Mouse (Mus musculus) heart, adult 2 months (tissue): ENCODE data around the gene Fancf. TPM values are rescaled to one million over a fixed set of nuclear protein-coding genes. Genes with fewer than 3 reads are reported as not detected.

ENCODE experiments used
- DNase-seq, 2 experiments: peaks; one replicate each; pipeline ENCODE4 v3.0.0; 2021
- H3K27ac ChIP-seq: fragments of 200-600 bp; 2 replicates; pipeline ENCODE4 v1.8.1; 2022
- H3K27me3 ChIP-seq: fragments of 200-500 bp; 2 replicates; pipeline ENCODE4 v1.6.1; 2012; ENCODE audit warnings: mild to moderate bottlenecking, low read length, inconsistent platforms, mixed read lengths; ENCODE audit not compliant: control insufficient read depth, insufficient read depth
- H3K36me3 ChIP-seq: fragments of 200-500 bp; 2 replicates; pipeline ENCODE4 v1.6.1; 2012; ENCODE audit warnings: low read length, inconsistent platforms; ENCODE audit not compliant: control insufficient read depth, insufficient read depth
- H3K4me1 ChIP-seq: fragments of 200-500 bp; 2 replicates; pipeline ENCODE4 v1.6.1; 2011; ENCODE audit warnings: low read length; ENCODE audit not compliant: control insufficient read depth, insufficient read depth
- H3K4me3 ChIP-seq: fragments of 200-600 bp; 2 replicates; pipeline ENCODE4 v1.8.1; 2022
- H3K79me2 ChIP-seq: fragments of 200-500 bp; replicated peaks from 2 replicates; pipeline ENCODE4 v1.6.1; 2012; ENCODE audit warnings: mild to moderate bottlenecking, inconsistent platforms, low read length, moderate library complexity, mixed read lengths; ENCODE audit not compliant: control insufficient read depth, insufficient read depth
- H3K9ac ChIP-seq: fragments of 200-500 bp; 2 replicates; pipeline ENCODE4 v1.6.1; 2012; ENCODE audit warnings: low read depth, mild to moderate bottlenecking, control low read depth, inconsistent platforms, low read length, mixed read lengths
- CTCF ChIP-seq: fragments of 200-600 bp; IDR thresholded peaks from 2 replicates; pipeline ENCODE4 v1.8.1; 2022; ENCODE audit warnings: antibody characterized with exemption, mild to moderate bottlenecking, moderate library complexity
- EP300 ChIP-seq: fragments of 200-500 bp; IDR thresholded peaks from 2 replicates; pipeline ENCODE4 v1.6.1; 2011; ENCODE audit warnings: low read depth, low read length, control low read depth; ENCODE audit not compliant: insufficient read depth
- POLR2A ChIP-seq: fragments of 200-500 bp; IDR thresholded peaks from 2 replicates; pipeline ENCODE4 v1.6.1; 2011; ENCODE audit warnings: mild to moderate bottlenecking, low read depth, low read length, control low read depth; ENCODE audit not compliant: insufficient read depth
- WGBS: fragments of 180-500 bp; shearing (Covaris S2); methylation state at CpG from one replicate; pipeline ENCODE4 v1.1.7; 2018; 5-methylcytosine and 5-hydroxymethylcytosine counted together
- intact Hi-C: fragments of 180-260 bp; cut with DNase I; formaldehyde crosslinking; loops from one replicate; pipeline ENCODE4 v1.15.1; 2025
- long read RNA-seq: library from polyadenylated mRNA; stranded (forward); transcript quantifications from one replicate; pipeline ENCODE4 v2.0.0, GENCODE M21; 2021
- polyA plus RNA-seq: library from polyadenylated mRNA; depleted of rRNA; stranded (reverse); fragments of >200 nt; gene quantifications from 2 replicates; pipeline ENCODE4 v1.2.3, GENCODE M21; 2012; rRNA removed
- total RNA-seq, 2 experiments: library from RNA; stranded (reverse); gene quantifications; 2 replicates each; pipeline ENCODE4 v1.2.3; 2021

Fancf gene
- total RNA-seq (1 to 10 TPM; 1.3 to 2.7 TPM), polyA plus RNA-seq (1.6 and 2.2 TPM in 2 replicates)
- long read RNA-seq, partial matches to known transcripts, result 0 of 3 reads
- long read RNA-seq, other reads (novel, unspliced or antisense), result 0 of 3 reads

DNA sequence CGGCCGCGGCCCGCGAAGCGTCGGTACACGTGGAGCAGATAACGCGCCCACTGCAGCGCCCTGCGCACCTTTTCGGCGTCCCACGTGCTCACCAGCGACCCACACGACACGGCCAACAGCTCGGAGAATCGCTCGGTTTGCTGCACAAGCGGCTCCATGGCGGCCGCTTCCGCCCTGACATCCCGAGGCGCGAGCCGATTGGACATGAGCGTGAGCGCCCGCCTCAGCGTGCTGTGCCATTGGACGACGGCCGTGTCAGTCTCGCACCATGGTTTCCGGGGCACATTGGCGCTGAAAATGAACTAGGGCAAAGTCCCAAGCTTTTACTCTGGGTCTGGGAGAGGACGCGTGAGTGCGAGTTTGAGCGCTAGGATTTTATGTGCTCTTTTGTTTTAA, at the start of gene Fancf:
Gene Fancf, minus strand, starts transcription at position 171 of the 396 bp plus-strand sequence.
- H3K4me3 ChIP-seq, result peak within 1 kb of the TSS; percentile 82
- intact Hi-C loops, result loop anchor here (2.0 to 5.0 kb wide), 3 partner anchors 17 to 110 kb away; no protein-coding TSS in a partner anchor
- peaks cover 4% of the 10 kb centered on the region for H3K4me1 ChIP-seq
- DNase-seq, result peak; percentile 98 to 100
- TF ChIP-seq POLR2A (peak; percentile 61), CTCF (peak; percentile 5; the same call in 1 of the 2 replicates), EP300 (no peak)
- no peaks in the 10 kb centered on the region; the same call in 1 of the 2 replicates for H3K36me3 ChIP-seq
- H3K79me2 ChIP-seq, result no peaks in the 10 kb centered on the region
- peak within 1 kb of the TSS; percentile 95 for H3K27ac ChIP-seq
- H3K9ac ChIP-seq, result peak within 1 kb of the TSS; percentile 90
- no peaks in the 10 kb centered on the region for H3K27me3 ChIP-seq
- WGBS, result under 1% methylated on average over 43 of the region's 43 CpGs

DNA sequence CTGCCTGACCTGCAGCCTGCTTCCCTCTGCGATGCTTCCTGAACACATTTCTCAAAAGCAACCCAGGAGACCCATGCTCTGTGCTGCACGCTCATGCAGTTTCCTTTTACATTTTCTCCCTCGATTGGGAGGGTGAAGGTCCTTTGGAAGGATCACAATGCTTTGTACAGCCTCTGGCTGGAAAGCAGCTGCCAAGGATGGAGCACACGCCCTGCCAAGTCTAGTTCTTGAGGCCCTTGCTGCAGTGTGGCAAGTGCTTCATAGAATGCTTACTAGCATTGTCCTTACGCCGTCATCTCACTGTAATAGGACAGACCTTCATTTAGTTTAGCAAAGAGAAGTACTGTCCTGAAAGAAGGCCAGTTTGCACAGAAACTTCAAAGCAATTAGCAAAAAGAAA, 37.0 kb upstream of the Fancf start:
- Histone ChIP-seq H3K4me1 (no peaks in the 10 kb centered on the region; the same call in 1 of the 2 replicates), H3K27me3 (no peaks in the 10 kb centered on the region), H3K9ac (no peak overlapping the region), H3K4me3 (no peak overlapping the region), H3K79me2 (no peaks in the 10 kb centered on the region), H3K27ac (no peak overlapping the region), H3K36me3 (no peaks in the 10 kb centered on the region)
- no peak for DNase-seq
- 57% methylated on average over 6 of the region's 6 CpGs for WGBS
- no peak for TF ChIP-seq EP300
- no peak for TF ChIP-seq POLR2A
- TF ChIP-seq CTCF, result no peak
- intact Hi-C loops, result no loop called here

DNA sequence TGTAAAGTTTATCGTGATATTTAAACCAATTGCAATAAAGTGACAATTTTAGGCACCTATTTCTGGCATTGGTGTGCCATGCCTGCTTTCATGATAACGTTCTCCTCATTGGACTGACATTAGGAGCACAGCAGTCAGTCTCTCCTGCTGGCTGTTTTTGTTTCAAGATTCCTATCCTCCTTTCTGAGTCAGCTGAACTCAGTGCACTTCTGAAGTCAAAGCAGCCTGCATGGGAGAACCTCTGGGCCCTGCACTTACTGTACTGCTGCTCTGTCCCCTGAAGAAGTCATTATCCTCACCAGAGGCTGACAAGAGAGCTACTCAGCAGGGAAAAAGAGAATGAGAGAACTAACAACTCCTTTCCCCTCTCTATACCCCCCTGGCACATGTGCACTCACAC, 32.9 kb upstream of the Fancf start:
- Histone ChIP-seq H3K79me2 (no peaks in the 10 kb centered on the region; the same call in 1 of the 2 replicates), H3K27me3 (no peaks in the 10 kb centered on the region), H3K36me3 (no peaks in the 10 kb centered on the region), H3K27ac (no peak overlapping the region), H3K9ac (no peak overlapping the region), H3K4me1 (no peaks in the 10 kb centered on the region; the same call in 1 of the 2 replicates), H3K4me3 (no peak overlapping the region)
- intact Hi-C loops, result no loop called here
- WGBS, result 51% methylated on average over 2 of the region's 2 CpGs
- TF ChIP-seq EP300, result no peak
- no peak for TF ChIP-seq POLR2A
- TF ChIP-seq CTCF, result no peak
- no peak for DNase-seq

DNA sequence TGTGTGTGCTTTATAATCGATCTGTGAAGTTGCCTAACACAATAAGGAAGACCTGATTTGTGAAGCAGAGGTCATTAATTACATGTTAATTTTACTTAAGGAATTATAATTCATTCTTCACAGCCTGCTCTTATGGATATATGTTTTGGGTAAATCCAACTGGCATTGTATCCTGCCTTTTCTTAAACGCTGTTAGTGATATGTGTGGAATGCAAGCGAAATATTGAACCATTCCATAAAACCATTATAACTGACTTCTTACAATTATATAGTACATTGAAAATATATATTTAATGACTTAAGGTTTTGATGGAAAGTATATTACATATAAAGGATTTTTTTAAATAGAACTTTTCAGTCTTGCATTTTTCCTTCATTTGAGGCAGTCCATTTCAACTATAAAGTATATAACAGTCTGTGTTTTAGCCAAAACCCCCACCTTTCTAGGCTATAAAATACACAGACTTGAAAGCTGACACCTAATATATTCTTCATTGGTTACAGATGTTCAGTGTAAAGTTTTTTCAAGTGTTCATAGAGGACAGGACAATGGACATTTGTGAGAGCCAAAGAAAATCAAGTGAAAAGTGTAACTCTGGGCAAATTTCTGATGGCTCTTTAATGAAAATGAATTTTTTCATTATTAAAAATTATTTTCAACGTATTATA, 32.2 kb upstream of the Fancf start:
- Histone ChIP-seq H3K27me3 (no peaks in the 10 kb centered on the region), H3K4me3 (no peak overlapping the region), H3K9ac (no peak overlapping the region), H3K36me3 (no peaks in the 10 kb centered on the region), H3K4me1 (no peaks in the 10 kb centered on the region; the same call in 1 of the 2 replicates), H3K79me2 (no peaks in the 10 kb centered on the region; the same call in 1 of the 2 replicates), H3K27ac (no peak overlapping the region)
- intact Hi-C loops, result no loop called here
- TF ChIP-seq EP300, result no peak
- no peak for TF ChIP-seq POLR2A
- TF ChIP-seq CTCF, result no peak
- 85% methylated on average over 4 of the region's 4 CpGs for whole genome bisulfite sequencing
- no peak for DNase-seq

DNA sequence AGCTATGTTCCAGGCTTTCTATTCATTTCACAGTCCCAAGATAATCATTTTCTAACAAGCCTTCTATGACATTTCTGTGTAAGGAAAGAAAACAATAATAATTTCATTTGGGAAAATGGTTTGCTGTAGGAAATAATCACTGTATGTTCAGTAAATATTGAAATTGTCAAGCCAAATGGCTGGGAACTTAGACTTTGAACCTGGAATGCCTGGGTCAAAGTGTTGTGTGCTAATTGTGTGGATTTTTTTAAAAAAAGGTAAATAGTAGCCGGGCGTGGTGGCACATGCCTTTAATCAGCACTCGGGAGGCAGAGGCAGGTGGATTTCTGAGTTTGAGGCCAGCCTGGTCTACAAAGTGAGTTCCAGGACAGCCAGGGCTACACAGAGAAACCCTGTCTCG, 30.9 kb upstream of the Fancf start:
- Histone ChIP-seq H3K9ac (no peak overlapping the region), H3K27me3 (no peaks in the 10 kb centered on the region), H3K4me3 (no peak overlapping the region), H3K36me3 (no peaks in the 10 kb centered on the region), H3K4me1 (no peaks in the 10 kb centered on the region; the same call in 1 of the 2 replicates), H3K79me2 (no peaks in the 10 kb centered on the region; the same call in 1 of the 2 replicates), H3K27ac (no peak overlapping the region)
- 91% methylated on average over 4 of the region's 4 CpGs for WGBS
- TF ChIP-seq EP300, result no peak
- TF ChIP-seq POLR2A, result no peak
- no peak for TF ChIP-seq CTCF
- intact Hi-C loops, result no loop called here
- no peak for DNase-seq
